Mouse (Mus musculus): ENCODE data around the gene Brca1. TPM values are rescaled to one million over a fixed set of nuclear protein-coding genes. Genes with fewer than 3 reads are reported as not detected.
"Not testable (repeated sequence)": the region's sequence is repeated elsewhere in the genome, so short reads cannot be mapped to it uniquely, and the experiment has no call there.

Gene Brca1
- polyA plus RNA-seq, 1 experiment, result 0.59 TPM

DNA sequence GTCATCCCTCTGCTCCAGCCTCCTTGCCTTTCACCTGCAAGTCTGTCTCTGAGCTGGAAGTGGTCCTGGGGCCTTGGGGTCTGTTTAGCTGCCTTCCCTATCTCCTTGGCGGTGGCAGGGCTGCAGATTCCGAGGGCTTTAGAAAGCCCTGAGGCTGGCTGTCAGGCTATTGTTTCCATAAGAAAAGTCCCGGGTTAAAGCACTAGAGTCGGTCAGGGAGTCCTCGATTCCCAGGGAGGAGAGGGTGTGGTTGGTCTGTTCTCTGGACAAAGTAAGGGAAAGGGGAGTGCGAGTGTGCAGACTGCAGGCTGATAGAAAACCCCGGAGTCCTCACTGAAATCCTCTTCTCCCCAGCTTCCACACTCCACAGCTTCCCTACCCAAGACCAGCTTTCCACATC, 81.5 kb downstream of the Brca1 start:
- DNase-seq (ENCODE audit: low spot score), result no peak

GRCm38 (mm10) chr11:101469155-101469554, 82.6 kb downstream of the Brca1 start:
- no peak for DNase-seq (ENCODE audit: low spot score)

GRCm38 (mm10) chr11:101468731-101469130, 83.0 kb downstream of the Brca1 start:
- no peak for DNase-seq (ENCODE audit: low spot score)

DNA sequence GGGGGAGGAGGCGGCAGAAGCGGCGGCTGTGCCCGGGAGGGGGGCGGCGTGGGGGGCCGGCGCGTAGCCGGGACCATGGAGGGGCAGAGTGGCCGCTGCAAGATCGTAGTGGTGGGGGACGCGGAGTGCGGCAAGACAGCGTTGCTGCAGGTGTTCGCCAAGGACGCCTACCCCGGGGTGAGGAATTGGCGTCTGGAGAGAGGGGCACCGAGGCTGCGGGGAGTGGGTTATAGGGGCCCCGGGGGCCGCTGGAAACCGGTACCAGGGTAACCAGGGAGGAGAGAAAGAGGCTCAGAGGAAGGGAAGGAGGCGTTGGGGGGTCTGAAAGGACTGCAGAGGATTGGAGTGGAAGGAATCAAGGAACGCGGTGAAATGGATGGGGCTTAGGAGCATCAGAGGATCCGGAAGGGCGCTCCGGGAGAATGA, 83.5 kb downstream of the Brca1 start:
- no peak for DNase-seq (ENCODE audit: low spot score)

DNA sequence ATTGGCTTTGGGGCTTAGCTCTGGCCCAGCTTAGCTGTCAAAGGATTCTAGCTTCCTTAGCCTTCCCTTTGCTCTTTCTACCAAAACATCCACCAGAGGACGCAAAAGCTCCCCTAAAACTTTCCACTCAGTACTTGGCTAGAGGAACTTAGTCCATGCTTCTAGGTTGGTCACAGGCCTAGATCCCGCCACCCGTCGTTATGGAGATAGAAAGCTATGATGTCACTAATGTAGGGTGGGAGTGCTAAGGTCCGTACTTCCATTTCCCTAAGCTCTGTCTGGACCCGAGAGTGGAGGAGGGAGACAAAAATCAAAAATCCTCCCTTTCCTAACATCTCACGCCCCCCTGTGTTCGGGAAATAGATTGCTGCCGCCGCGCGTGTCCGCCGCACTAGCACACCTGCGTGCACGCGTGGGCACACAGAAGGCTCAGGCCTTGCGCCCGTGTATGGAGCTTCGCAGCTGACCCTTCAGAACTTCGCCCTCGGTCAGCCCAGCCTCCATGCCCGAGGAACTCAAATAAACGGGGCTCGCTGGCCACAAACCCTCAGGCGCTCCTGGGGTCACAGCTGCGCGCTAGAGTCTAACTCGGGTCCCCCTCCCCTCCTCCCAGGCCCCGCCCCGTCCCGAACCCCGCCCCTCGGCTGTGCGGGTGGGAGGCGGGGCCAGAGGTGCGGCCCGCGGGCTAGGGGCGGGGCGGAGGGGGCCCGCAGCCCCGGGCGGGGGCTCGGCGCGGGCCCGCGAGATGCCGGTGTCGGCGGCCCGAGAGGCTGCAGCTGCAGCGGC, 84.1 kb downstream of the Brca1 start:
- peak; percentile 70 for DNase-seq (ENCODE audit: low spot score)

DNA sequence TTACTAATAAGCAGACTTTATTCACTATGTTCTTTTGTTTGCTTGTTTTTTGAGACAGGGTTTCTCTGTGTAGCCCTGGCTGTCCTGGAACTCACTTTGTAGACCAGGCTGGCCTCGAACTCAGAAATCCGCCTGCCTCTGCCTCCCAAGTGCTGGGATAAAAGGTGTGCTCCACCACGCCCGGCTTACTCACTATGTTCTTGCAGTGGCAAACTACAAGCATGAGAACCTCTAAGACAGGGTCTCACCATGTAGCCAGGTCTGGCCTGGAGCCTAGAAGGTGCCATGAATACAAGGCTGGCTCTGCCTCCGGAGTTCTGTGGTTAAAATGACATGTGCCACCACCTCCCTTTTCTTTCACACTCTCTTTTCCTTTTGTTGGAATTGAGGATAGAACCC, 85.2 kb downstream of the Brca1 start:
- not testable (repeated sequence) for DNase-seq (ENCODE audit: low spot score)

- DNase-seq (ENCODE audit: low spot score), result peak; percentile 70
Observed at GRCm38 (mm10) chr11:101465869-101466551, 85.7 kb downstream of the Brca1 start, which contains the start of gene Vat1. Gene Vat1, minus strand, starts transcription at chr11:101466230.

DNA sequence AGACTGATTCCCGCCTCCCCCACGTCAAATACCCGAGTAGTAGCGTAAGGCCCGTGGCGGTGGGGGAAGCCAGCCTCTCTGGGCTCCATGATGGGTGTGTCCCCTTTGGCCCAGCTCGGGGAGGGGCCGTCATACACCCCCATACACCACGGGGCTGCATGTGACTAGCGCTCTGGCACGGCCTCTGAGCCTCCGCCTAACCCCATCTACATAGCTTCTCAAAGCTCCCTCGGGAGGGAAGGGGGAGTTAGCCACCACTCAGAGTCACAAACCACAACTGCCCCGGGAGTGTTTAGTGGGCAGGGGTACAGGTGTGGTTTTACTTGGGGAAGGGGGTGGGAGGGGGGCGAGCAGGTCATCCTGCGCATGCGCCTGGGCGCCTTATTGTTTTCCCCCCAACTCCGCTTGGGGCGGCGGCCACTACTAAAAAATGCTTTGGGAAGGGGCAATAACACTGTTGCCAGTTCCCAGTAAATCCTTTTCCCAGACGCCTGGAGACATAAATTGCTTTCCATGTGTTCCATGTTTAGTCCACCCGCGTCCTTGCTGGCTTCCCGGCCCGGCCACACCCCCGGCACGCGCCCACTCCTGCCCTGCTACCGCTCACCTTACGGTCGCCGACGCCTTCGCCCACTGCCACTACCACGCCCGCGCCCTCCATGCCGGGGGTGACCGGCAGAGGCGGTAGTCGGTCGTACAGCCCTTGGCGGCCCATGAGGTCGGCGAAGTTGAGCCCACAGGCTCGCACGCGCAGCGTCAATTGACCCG, 86.5 kb downstream of the Brca1 start:
- peak; percentile 63 for DNase-seq (ENCODE audit: low spot score)

DNA sequence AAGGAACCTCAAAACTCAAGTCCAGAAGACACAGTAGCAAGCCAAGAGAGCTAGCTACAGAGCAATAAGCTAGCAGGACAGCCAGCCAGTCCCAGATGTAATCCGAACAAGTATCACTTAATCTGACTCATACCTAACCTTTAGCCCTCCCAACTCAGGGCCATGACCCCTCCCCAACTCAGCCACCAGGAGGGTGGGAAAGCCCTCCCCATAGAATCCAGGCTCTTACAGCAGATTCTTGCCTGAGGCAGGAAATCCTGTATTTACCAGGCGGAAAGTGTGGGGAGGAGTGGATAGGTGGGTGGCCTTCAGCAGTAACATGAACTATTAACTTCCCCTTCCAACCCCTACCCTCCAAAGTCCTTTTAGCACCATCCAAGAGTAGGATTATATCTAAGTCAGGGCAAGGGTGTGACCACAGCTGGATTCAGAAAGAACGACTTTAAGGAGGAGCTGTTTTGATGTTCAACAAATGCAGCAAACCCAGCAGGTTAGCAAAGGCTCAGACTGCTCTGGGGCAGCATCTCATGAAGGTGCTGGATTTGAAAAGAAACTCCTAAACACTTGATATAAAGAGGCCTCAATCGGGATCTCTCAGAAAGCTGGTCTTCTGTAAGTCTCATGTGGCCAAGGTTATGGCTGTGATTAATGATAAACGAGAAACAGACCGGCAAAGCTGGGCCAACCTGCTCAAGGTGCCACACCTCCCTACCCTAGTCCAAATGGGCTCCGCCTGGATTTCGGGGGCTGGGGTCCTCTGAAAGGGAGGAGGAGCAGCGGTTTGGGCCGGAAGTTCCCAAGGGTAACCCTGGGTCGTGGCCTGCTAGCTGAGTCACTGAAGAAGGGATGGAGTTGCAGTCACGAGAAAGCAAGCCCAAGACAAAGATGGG, 87.3 kb downstream of the Brca1 start, which contains the start of gene Rnd2:
Gene Rnd2, plus strand, starts transcription at position 789 of the 890 bp plus-strand sequence.
- peak; percentile 61 for DNase-seq (ENCODE audit: low spot score)

- no peak for DNase-seq (ENCODE audit: low spot score)
Observed at GRCm38 (mm10) chr11:101462583-101463440, 88.9 kb downstream of the Brca1 start.

- no peak for DNase-seq (ENCODE audit: low spot score)
Observed at GRCm38 (mm10) chr11:101462141-101462540, 89.6 kb downstream of the Brca1 start.

- DNase-seq (ENCODE audit: low spot score), result no peak
Observed at GRCm38 (mm10) chr11:101460321-101460720, 91.4 kb downstream of the Brca1 start.

- no peak for DNase-seq (ENCODE audit: low spot score)
Observed at GRCm38 (mm10) chr11:101459716-101460115, 92.0 kb downstream of the Brca1 start.

- no peak for DNase-seq (ENCODE audit: low spot score)
Observed at GRCm38 (mm10) chr11:101458217-101458616, 93.5 kb downstream of the Brca1 start.

- DNase-seq (ENCODE audit: low spot score), result no peak
Observed at GRCm38 (mm10) chr11:101457631-101458030, 94.1 kb downstream of the Brca1 start.

- DNase-seq (ENCODE audit: low spot score), result no peak
Observed at GRCm38 (mm10) chr11:101455627-101456026, 96.1 kb downstream of the Brca1 start.

GRCm38 (mm10) chr11:101454702-101455101, 97.1 kb downstream of the Brca1 start:
- DNase-seq (ENCODE audit: low spot score), result no peak

DNA sequence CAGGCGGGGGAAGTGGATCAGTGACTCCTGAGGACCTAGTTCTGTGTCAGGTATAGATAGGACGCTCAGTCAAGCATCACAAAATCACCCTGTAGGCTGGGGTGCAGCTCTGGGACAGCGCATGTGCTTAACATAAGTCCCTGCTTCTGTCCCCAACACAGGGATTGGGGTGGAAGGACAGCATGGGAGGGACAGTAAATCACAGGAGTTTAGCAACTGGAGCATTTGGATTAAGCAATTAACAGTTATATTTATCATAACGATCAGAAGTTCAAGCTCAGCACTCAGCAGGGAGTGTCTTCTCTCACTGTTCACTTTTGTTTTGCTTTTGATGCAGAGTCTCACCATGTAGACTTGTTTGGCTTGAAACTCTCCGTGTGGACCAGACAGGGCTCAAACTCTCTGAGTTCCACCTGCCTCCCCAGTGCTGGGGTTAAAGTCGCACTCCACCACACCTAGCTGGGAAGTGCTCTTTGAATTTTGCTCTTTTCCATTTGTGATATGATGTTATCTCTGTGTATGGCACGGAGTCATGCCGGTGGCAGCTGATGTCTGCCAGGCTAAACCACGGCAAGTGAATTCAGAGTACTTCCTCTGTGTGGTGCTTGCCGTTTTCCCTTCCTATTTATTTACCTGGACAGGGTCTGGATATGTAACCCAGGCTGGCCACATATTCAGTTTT, 99.5 kb downstream of the Brca1 start:
- no peak for DNase-seq (ENCODE audit: low spot score)

- no peak for DNase-seq (ENCODE audit: low spot score)
Observed at GRCm38 (mm10) chr11:101451536-101451935, 100.2 kb downstream of the Brca1 start.

DNA sequence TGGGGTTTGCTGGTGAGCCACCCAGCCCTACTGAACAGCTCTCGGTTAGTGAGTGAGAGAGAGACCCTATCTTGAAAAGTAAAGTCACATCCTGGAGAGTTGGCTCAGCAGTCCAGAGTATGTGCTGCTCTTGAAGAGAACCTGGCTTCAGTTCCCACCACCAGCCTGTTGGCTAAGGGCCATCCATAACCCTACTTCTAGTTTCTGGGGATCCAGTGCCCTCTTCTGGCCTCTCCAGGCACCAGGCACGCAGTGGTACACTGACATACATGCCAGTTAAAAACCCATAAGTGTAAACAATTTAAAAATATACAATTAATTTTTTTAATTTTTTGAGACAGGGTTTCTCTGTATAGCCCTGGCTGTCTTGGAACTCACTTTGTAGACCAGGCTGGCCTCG, 101.4 kb downstream of the Brca1 start:
- DNase-seq (ENCODE audit: low spot score), result no peak

Measured in urinary bladder, adult 2 months (tissue).